ENCODE assay signal across 8 mouse cellular contexts in the genomic region with DNA sequence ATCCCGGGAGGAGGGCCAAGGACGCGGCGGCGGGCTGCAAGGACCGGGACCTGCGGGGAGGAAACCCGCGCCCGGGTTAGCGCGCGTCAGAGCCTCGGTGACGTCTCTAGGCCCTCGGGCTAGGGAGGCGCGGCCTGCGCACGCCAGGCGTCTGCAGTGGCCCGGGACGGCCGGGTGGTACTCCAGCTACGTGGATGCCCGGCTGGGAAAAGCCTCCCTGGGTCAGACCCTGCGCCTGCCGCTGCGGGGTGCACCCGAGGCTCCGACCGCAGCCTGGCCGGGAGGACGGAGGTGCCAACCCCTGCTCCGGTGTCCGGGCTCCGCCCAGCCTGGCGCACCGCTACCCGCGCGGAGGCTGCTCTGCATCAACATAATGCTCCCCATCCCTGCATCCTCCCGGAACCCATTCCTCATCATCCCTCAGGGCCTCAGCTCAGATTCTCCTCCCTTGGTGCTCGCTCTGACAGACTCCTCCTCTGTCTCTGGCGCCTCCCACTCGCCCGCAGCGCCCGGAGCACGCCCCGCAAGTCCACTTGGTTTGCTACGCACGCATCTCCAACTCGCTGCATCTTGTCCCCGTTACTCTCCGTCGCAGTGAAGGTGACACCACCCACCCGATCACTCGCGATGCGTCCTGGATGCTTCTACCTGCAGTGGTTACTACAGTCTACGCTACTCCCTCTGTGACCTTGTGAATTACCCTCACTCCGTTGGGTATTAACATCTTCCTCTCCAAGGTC. TPM values are rescaled to one million over a fixed set of nuclear protein-coding genes. Genes with fewer than 3 reads are reported as not detected.
A peak's percentile ranks its signal among the peaks of the same experiment; 100 is the strongest.
DNase-seq lines count a peak whose midpoint lies in the region; ATAC-seq and TF ChIP-seq lines count a peak whose summit lies in the region.

No protein-coding gene starts in this region.

- ATAC-seq in hindbrain, embryonic 16.5 days: peak; percentile 88

- WGBS in hindbrain, embryonic 16.5 days: under 1% methylated on average over 48 of the region's 63 CpGs
- 1% methylated on average over 61 of the region's 63 CpGs for WGBS in macrophage (ENCODE audit: missing documents)

- H3K36me3 ChIP-seq in hindbrain, embryonic 16.5 days (ENCODE audit: control insufficient read depth, insufficient read depth, low read length): no peaks in the 10 kb centered on the region
- no peaks in the 10 kb centered on the region for H3K36me3 ChIP-seq in macrophage (ENCODE audit: inconsistent target)

- no peaks in the 10 kb centered on the region for H3K9me3 ChIP-seq in hindbrain, embryonic 16.5 days (ENCODE audit: control insufficient read depth, low read length)

- intact Hi-C loops in gastrocnemius, adult 2 months (cut with DNase I): loop anchor here (2.0 to 5.0 kb wide), 2 partner anchors 123 to 378 kb away; no protein-coding TSS in a partner anchor

- peak overlapping the region; percentile 89 for H3K27ac ChIP-seq in gastrocnemius, adult 2 months
- H3K27ac ChIP-seq in hindbrain, embryonic 16.5 days (ENCODE audit: low read depth, low read length): peak overlapping the region; percentile 93
- no peak overlapping the region for H3K27ac ChIP-seq in macrophage

- no peak; the same call in 1 of the 2 replicates for TF ChIP-seq CTCF in gastrocnemius, adult 2 months (IDR thresholded peaks at IDR 0.05)

- H3K79me2 ChIP-seq in macrophage (ENCODE audit: inconsistent target): no peaks in the 10 kb centered on the region

- peak; percentile 77 for DNase-seq in Muller cell, postnatal 12 days (ENCODE audit: inconsistent ontology term)
- peak; percentile 89 to 92 for DNase-seq in cerebellum, postnatal 25 days
- DNase-seq in gastrocnemius, adult 2 months: peak; percentile 85
- DNase-seq in left cerebral cortex, adult 8-10 months (ENCODE audit: low spot score in 2 of 2): peak; percentile 66 to 74
- DNase-seq in right cerebral cortex, adult 2 months (ENCODE audit: low spot score in 2 of 2): peak; percentile 75 to 76
- DNase-seq in urinary bladder, postnatal 36 days (ENCODE audit: low spot score in 2 of 2): peak; percentile 18 to 39

- H3K9ac ChIP-seq in hindbrain, embryonic 16.5 days (ENCODE audit: low read depth, low read length): peak overlapping the region; percentile 90

- H3K4me1 ChIP-seq in hindbrain, embryonic 16.5 days (ENCODE audit: control insufficient read depth, insufficient read depth, low read depth, low read length): peaks cover 4% of the 10 kb centered on the region; the same call in 1 of the 2 replicates

- no peaks in the 10 kb centered on the region for H3K27me3 ChIP-seq in hindbrain, embryonic 16.5 days (replicated peaks; ENCODE audit: control insufficient read depth, insufficient read depth, low read length)

- H3K4me3 ChIP-seq in gastrocnemius, adult 2 months: peak overlapping the region; percentile 75
- H3K4me3 ChIP-seq in hindbrain, embryonic 16.5 days (ENCODE audit: low read length): peak overlapping the region; percentile 75
- peak overlapping the region; percentile 40; the same call in 1 of the 2 replicates for H3K4me3 ChIP-seq in macrophage (ENCODE audit: inconsistent target)

- peak overlapping the region; percentile 86 for H3K4me2 ChIP-seq in hindbrain, embryonic 16.5 days (ENCODE audit: low read length)

RNA-seq across cellular contexts. Expression of a gene that starts 33.3 kb away (rescaled TPM):
- 10 to 100 TPM; 23.5 to 25.1 TPM for total RNA-seq in gastrocnemius, adult 2 months (2021)
- polyA plus RNA-seq in hindbrain, embryonic 16.5 days (2015; fragmentation: Nextera tagmentation; extraction: Ambion mirVana): 30.6 and 34.9 TPM in 2 replicates
- total RNA-seq in left cerebral cortex, adult 8-10 months (2022): 100 to 1,000 TPM; 141 to 159 (median 147) TPM
- total RNA-seq in macrophage (2018; cell fraction: chromatin; rRNA removed): 100 to 1,000 TPM; 126 to 342 (median 206) TPM
- total RNA-seq in macrophage (2018; cell fraction: cytosol; rRNA removed): 10 to 100 TPM; 18.7 to 37.0 (median 29.3) TPM
- 100 to 1,000 TPM in 18 of 26 experiments, 10 to 100 TPM in 8; 69.0 to 185 (median 111) TPM for total RNA-seq in macrophage (2018; cell fraction: nucleus; rRNA removed)
- 18.4 to 55.5 TPM (median 28.0 TPM) in 3 replicates for polyA plus RNA-seq in macrophage (2018)

RNA-seq across cellular contexts. Expression of a gene that starts 35.3 kb away (rescaled TPM):
- 1 to 10 TPM; 2.2 to 6.6 TPM for total RNA-seq in gastrocnemius, adult 2 months (2021)
- 2.7 and 4.0 TPM in 2 replicates for polyA plus RNA-seq in hindbrain, embryonic 16.5 days (2015; fragmentation: Nextera tagmentation; extraction: Ambion mirVana)
- total RNA-seq in left cerebral cortex, adult 8-10 months (2022): 1 to 10 TPM; 1.3 to 2.2 (median 1.8) TPM
- total RNA-seq in macrophage (2018; cell fraction: chromatin; rRNA removed): 10 to 100 TPM in 1 of 26 experiments, 1 to 10 TPM in 2, under 1 TPM in 10, not detected in 13; 0.23 to 13.5 (median 0.44) TPM
- 1 to 10 TPM; 1.8 to 7.9 (median 4.0) TPM for total RNA-seq in macrophage (2018; cell fraction: cytosol; rRNA removed)
- total RNA-seq in macrophage (2018; cell fraction: nucleus; rRNA removed): 1 to 10 TPM in 17 of 26 experiments, under 1 TPM in 9; 0.32 to 4.6 (median 1.4) TPM
- 1.7 to 7.4 TPM (median 6.5 TPM) in 3 replicates for polyA plus RNA-seq in macrophage (2018)

Comparison
In these comparisons a context has a peak if more than half of its experiments do, and no peak if none do; other contexts are left out.
1. DNase-seq: peak in every context shown above with its lines; median percentile 90 in cerebellum, postnatal 25 days; 85 in gastrocnemius, adult 2 months; 77 in Muller cell, postnatal 12 days; 76 in right cerebral cortex, adult 2 months; 70 in left cerebral cortex, adult 8-10 months; 28 in urinary bladder, postnatal 36 days.
2. RNA of a gene that starts 33.3 kb away (total RNA-seq): 141 to 159 TPM in left cerebral cortex, adult 8-10 months; 23.5 to 25.1 TPM in gastrocnemius, adult 2 months; every median in the first group is over 4 times any median in the second.
3. Peak in every context shown above with its lines, with median percentiles within 50 percentile points of each other: H3K4me3 ChIP-seq.